ENCODE assay signal across 8 mouse cellular contexts in the genomic region with DNA sequence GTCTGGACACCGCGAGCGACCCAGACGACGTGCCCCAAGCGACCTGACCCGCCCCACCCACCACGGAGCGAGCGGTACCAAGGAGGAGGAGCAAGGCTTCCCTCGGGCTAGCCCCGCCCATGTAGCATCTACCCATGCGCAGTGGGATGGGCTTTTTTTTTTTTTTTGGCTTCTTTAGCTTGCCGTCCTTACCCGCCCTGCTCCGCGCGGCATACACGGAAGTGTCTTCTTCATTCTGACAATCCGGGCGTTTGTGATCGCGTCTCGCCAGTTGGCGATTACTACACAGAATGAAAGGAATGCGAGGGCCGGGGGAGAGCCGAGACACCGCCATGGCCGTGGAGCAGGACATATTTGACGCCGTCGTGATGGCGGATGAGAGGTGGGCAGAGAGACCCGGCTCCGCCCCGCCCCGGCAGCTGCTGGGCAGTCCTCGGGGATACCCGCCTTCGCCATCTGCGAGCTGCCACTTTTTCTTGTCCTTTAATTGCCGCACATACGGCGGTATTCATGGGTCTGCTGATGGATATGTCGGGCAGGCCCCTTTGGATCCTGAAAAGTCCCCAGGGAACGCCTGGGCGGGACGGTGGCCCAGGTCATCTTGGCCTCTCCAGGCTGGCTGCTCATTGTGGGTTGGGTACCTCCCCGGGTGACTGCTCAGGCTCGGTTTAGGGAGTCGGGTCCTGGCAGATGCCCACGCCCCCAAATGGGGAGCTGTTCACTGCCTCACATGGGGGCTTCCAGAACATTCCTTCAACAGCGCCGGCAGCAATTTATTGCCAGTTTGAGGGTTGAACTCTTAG. TPM values are rescaled to one million over a fixed set of nuclear protein-coding genes. Genes with fewer than 3 reads are reported as not detected.
DNase-seq lines count a peak whose midpoint lies in the region; ATAC-seq and TF ChIP-seq lines count a peak whose summit lies in the region.

A gene (plus strand): TSS at position 153 of the 803 bp plus-strand sequence.

- DNase-seq in Patski (ENCODE audit: low read depth, low spot score) = peak; percentile 77
- peak; percentile 91 for DNase-seq in cerebellum, adult 9-11 months
- peak; percentile 82 to 88 for DNase-seq in frontal cortex, adult 2 months (ENCODE audit: extremely low spot score in 1 of 2, low spot score in 1 of 2)
- DNase-seq in hindbrain, embryonic 11.5 days (ENCODE audit: low spot score) = peak; percentile 93
- DNase-seq in layer of hippocampus, postnatal 36 days = peak; percentile 89 to 90
- peak; percentile 93 for DNase-seq in lung, postnatal 36 days
- peak; percentile 97 for DNase-seq in retina, postnatal 1 day
- DNase-seq in urinary bladder, adult 2 months (ENCODE audit: low spot score) = peak; percentile 70

- under 1% methylated on average over 55 of the region's 55 CpGs for WGBS in hindbrain, embryonic 11.5 days

- H3K27me3 ChIP-seq in Patski = no peaks in the 10 kb centered on the region
- no peaks in the 10 kb centered on the region for H3K27me3 ChIP-seq in hindbrain, embryonic 11.5 days (ENCODE audit: control insufficient read depth, insufficient read depth, low read length)

- H3K4me2 ChIP-seq in hindbrain, embryonic 11.5 days (replicated peaks; ENCODE audit: low read depth, low read length) = peak within 1 kb of the TSS; percentile 68

- H3K36me3 ChIP-seq in hindbrain, embryonic 11.5 days (ENCODE audit: control insufficient read depth, insufficient read depth, low read length) = no peaks in the 10 kb centered on the region

- no peaks in the 10 kb centered on the region for H3K9me3 ChIP-seq in hindbrain, embryonic 11.5 days (ENCODE audit: control insufficient read depth, low read length)

- no peak for TF ChIP-seq CTCF in Patski (IDR thresholded peaks at IDR 0.05)

- peaks cover 6% of the 10 kb centered on the region for H3K4me1 ChIP-seq in hindbrain, embryonic 11.5 days (replicated peaks; ENCODE audit: control insufficient read depth, insufficient read depth, low read length)

- POLR2A ChIA-PET in Patski (lab: Charles Lee) = interaction anchor here (0.7 to 1.2 kb wide), 2 partner anchors 11 to 14 kb away, joined by 4 to 5 read pairs; no protein-coding TSS in a partner anchor

- peak within 1 kb of the TSS; percentile 83 for H3K27ac ChIP-seq in hindbrain, embryonic 11.5 days (ENCODE audit: low read depth, low read length)

- in situ Hi-C loops in Patski (cut with MboI; ENCODE audit: low pct_unique_long_range_greater_than_20kb) = no loop called here

- CTCF ChIA-PET in Patski (lab: Charles Lee) = no interaction called here

- peak; percentile 73 for ATAC-seq in Patski
- ATAC-seq in hindbrain, embryonic 11.5 days (ENCODE audit: low FRiP score) = peak; percentile 92

- peak within 1 kb of the TSS; percentile 68 for H3K9ac ChIP-seq in hindbrain, embryonic 11.5 days (ENCODE audit: low read depth, low read length)

- H3K4me3 ChIP-seq in hindbrain, embryonic 11.5 days (ENCODE audit: low read depth, low read length) = peak within 1 kb of the TSS; percentile 84

RNA-seq across cellular contexts. Expression of the gene that starts here (rescaled TPM):
- 35.9 TPM for polyA plus RNA-seq in Patski (2021)
- polyA plus RNA-seq in frontal cortex, adult 2 months (2012; rRNA removed) = 36.5 and 44.2 TPM in 2 replicates
- polyA plus RNA-seq in hindbrain, embryonic 11.5 days (2014; fragmentation: Nextera tagmentation; extraction: Ambion mirVana) = 27.3 and 28.9 TPM in 2 replicates
- total RNA-seq in layer of hippocampus, postnatal 36 days (2021) = 10 to 100 TPM; 26.2 TPM
- 48.1 and 48.3 TPM in 2 replicates for polyA plus RNA-seq in urinary bladder, adult 2 months (2012; rRNA removed)

Comparison
In these comparisons a context has a peak if more than half of its experiments do, and no peak if none do; other contexts are left out.
1. Peak in every context shown above with its lines: DNase-seq, ATAC-seq, H3K4me3 ChIP-seq and H3K27ac ChIP-seq.